Mouse (Mus musculus) kidney, adult 9 months (tissue): ENCODE data around the gene Krt8.
"Not testable (repeated sequence)": the region's sequence is repeated elsewhere in the genome, so short reads cannot be mapped to it uniquely, and the experiment has no call there.

Experiments
- DNase-seq: peaks from one replicate; pipeline ENCODE4 v3.0.0; 2022

Krt8 gene

DNA sequence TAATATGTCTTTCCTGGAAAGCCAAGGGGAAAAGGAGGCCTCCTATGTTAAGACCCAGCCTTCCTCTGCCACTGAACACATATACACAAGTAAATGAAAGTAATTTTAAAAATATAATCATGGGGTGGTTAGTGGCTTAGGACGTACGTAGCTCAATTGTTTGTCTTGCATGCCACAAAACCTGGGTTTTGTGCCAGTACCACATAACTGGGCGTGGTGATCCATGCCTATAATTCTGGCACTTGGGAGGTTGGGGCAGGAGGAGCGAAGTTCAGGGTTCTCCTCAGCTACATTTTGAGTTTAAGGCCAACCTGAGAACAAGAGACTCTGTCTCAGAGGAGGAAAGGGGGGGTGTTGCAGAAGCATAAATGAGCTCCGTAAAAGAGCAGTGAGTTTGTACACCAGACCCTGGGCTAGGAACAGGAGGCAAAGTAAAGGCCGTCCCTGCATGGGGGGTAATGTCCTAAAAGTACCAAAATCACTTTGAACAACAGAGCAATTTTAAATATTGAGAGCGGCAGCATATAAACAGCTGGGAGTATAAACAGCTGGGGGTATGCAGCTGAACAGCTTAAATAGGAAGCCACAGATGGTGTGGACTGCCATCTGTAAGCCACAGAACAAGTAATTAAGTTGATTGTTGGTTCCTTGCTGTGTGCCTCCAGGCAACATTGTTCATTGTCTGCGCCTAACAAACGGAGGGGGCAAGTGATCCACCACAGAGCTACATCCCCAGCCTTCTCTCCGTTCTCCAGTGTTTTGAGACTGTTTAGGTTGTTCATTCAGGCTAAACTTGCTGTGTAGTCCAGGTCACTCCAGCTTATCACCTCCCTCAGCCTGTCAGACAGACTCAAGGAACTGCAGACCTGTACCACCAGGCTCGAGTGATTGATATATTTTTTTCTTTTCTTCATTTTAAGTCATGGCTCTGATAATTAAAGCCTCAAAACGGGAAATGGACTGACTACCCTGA lies 3.1 kb upstream of the Krt8 start:
- DNase-seq, result no peak

DNA sequence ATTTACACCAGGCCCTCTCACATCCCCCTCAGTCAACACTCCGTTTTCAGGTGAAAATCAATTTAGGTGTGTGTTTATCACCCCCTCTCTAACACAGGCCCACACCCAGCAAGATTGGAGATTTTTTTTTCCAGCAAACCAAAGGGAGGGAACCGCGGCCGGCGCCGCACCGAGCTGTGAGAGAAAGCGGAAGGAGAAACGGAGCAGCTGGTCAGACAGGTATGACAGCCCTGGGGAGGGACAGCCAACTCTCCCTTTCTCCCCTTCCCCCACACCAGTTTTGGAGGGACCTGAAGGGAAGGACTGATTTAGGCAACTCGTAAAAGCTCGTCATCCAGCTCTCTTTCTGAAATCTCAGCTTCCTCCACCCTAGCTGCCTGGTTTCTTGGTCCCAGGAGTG lies 2.0 kb upstream of the Krt8 start:
- peak; percentile 34 for DNase-seq

DNA sequence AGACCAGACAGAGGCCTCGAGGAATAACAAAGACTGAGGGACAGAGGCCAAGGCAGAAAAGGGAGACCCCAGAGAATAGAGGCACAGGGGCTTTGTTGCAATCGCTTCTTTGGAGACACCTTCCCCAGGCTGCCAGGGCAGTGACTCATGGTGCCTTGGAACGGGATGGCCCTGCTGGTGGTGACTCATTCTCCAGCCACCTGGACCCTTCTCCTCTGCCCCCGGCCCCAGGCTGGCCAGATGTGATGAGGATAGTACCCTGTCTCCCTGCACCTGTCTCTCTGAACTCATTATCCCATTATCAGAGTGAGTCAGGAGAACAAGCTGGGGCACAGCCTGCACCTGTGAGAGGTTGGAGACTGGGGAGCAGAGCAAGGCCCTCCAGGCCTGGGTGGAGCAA lies 1.0 kb upstream of the Krt8 start:
- no peak for DNase-seq

DNA sequence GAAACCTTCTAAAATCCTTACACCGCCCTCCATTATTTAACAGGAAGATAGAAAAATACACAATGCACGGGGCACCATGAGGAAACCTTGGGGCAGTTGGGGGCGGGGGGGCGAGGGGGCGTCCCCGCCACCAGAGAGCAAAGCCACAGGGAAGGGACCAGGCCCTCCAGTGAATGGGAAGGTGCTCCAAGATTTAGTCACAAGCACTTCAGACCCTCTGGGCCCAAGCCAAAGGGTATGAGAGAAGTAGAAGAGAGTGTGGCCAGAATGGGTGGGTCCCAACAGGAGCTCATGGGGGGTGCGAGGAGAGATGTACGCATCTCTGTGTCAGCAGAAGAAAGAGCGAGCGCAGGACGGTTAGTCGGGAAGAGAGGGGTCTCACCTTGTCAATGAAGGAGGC lies 766 bp downstream of the Krt8 start:
- peak; percentile 40 for DNase-seq

DNA sequence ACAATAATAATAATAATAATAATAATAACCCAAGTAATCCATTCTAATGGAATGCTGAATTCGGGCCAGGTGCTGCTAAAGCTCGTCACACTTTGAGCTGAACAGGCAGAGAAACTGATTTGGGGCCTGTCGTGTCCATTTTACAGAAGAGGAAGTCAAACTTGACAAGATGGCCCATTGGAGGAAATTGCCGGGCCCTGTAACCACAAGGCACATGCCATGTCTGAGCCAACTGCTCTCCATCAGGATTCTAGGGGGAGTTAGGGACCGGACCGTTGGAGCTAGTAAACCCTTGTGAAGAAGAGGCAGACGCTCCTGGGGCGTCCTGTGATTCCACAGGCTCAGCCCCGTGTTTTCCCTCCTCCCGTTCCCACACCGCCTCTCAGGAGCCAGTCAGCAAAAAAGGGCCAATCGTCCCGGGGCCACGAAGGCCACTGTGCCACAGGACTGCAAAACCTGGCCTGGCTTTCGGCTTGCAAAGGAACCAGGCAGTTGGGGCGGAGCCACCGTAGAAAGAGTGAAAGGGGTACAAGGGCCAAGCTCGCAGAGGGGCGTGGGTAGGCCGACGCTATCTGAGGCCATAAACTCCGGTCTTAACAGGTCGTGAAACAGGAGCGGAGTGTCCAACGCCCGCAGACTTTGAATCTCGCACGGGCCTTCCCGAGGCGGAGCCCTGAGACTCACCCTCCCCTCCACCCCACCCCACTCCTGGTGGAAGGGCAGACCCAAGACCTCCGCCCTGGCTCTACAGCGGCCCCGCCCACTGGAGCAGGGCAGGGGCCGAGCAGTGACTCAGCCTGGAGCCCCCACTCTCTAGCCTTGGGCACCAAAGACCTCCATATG lies 1.4 kb downstream of the Krt8 start:
- DNase-seq, result peak; percentile 90

DNA sequence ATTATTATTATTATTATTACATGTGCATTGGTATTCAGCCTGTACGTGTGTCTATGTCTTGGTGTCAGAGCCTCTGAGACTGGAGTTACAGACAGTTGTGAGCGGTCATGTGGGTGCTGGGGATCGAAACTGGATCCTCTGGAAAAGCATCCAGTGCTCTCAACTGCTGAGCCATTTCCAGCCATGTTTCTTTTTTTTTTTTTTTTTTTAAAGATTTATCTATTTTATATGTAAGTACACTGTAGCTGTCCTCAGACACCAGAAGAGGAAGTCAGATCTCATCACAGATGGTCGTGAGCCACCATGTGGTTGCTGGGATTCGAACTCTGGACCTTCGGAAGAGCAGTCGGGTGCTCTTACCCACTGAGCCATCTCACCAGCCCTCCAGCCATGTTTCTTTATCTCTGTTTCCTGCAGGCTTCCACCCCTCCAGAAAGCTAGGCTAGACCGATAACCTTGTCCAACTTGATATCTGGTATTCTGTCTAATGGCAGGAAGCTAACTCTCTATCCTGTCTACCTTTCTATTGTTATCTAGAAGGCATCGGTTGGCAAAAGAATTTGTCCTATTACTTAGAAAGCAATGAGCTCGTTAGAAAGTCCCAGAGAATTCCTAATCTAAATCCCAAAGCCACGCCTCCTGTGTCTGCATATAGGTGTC lies 4.5 kb downstream of the Krt8 start:
- no peak for DNase-seq

DNA sequence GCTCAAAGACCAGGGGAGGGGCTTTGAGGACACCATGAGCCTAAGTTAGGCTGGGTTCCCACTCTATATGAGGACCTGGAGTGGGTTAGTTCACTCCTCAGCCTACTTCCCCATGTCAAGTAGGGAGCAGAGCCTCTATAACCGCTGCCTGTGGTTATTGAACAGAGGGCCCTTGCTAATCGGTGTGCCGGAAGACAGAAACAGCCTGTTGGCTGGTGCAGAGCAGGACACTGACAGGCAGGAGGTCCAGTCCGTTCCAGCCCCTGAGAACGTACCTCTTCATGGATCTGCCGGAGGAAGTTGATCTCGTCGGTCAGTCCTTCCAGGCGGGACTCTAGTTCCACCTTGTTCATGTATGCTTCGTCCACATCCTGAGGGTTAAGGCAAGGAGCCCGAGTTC lies 5.1 kb downstream of the Krt8 start:
- no peak for DNase-seq

DNA sequence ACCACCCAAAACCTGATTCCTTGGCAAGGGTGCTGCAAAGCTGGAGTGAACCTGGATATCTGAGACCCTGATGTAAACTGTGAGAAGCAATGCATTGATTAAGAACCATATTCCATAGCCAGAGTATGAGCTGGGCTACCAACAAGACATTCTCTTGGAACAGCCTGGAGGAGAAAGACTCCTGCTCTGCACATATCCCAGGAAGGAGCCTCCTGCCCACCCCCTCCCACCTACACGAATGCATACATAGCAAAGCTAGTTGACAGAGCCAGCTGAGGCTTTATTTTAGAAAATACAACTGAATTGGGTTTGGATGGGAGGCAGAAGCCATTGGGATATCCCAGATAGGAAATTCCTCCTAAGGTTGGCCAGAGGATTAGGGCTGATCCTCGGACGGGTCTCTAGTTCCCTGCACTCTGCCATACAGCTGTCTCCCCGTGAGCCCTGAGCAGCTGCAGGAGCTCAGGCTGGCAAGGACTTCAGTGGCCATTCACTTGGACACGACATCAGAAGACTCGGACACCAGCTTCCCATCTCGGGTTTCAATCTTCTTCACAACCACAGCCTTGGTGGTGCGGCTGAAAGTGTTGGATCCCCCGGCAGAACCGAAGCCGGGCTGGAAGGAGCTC lies 7.7 kb downstream of the Krt8 start:
- not testable (repeated sequence) for DNase-seq

DNA sequence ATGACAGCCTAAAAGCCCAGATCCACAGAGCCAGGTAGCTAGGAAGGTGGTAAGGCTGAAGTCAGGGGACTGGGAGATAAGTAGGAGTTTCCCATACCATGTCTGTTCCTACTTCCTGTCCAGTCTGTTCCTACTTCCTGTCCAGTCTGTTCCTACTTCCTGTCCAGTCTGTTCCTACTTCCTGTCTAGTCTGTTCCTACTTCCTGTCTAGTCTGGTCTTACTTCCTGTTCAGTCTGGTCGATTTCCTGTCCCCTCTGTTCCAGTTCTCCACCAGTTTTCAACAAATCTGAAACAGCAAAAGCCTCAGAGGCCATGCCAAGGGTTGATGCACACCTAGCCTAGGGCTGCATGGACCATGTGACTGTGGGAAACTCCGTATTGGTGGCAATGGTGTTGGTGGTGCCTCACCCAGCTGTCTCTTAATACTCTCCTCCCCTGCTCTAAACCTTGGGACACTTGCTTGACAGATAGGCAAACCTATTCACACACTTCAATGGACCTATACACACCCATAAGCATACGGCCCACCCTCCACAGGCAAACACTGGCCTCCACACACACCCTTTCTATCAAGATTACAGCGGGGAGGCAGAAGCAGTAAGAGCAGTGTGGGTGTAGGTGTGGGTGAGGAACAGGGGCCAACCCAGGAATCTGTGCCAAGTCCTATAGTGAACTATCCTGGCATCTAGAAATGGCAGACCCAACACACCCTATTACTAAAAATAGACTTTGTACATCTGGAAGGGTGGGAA lies 8.6 kb downstream of the Krt8 start:
- DNase-seq, result no peak

DNA sequence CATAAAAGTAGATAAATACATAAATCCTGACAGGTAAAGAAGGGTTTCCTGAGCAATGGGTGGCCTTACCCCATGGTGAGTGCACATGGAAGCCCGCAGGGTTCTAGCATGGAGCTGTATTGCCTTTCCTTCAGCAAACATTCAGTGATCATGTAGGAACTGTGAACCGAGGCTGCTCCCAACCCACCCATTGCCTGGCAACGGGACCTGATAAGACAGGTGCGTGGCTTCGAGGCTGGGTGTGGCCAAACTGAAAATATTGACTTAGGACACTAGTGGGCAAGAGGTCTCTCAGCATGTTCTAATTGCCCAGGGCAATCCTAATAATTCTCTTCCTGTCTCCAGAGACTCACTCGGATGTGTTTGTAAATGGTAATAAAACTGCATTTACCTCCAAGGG lies 9.9 kb downstream of the Krt8 start:
- DNase-seq, result no peak

DNA sequence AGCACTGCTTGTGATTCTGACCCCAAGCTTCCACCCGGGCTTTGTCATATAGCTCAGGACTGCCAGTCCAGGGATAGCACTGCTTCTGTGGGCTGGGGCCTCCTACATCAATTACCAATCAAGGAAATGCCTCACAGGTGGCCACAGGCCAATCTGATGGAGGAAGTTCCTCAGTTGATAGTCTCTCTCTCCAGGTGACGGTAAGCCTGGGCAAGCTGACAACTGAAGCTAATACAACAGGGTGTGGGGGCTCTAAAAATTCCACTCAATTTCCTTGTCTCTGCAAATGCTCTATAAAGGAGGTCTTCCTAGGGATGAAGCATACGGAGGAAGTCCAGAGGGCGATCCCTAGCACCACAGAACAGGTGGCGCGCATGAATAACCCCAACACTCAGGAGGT lies 13.3 kb downstream of the Krt8 start:
- DNase-seq, result no peak

DNA sequence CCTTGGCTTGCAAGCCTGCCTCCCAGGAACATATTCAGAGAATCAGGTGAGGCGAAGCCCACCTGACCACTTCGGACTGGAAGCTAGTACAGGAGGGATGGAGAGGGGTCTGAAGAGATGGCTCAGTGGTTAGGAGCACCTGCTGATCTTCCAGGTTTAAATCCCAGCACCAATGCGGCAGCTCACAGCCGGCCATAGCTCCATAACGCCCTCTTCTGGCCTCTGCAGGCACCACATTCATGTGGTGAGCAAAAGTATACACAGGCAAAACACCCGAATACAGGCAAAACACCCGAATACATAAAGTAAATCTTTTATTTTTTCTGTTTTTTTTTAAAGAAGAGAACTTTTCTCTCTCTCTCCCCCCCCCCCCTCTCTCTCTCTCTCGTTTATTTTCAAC lies 15.6 kb downstream of the Krt8 start:
- DNase-seq, result no peak

DNA sequence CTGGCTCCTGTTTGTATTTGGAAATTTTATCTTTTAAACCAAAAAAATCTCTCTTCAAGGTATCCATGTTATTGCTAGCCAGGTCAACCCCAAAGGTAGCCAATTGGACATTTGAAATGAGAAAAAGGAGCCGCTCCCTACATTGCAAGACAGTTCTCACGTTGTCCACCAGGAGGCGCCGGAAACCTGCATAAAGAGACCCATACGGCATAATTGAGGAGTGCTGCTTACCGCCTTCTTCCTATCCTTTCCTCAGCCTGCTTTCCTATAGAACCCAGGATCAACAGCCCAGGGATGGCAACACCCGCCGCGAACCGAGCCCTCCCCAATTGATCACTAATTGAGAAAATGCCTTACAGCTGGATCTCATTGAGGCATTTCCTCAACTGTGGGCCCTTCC lies 16.2 kb downstream of the Krt8 start:
- DNase-seq, result peak; percentile 92

DNA sequence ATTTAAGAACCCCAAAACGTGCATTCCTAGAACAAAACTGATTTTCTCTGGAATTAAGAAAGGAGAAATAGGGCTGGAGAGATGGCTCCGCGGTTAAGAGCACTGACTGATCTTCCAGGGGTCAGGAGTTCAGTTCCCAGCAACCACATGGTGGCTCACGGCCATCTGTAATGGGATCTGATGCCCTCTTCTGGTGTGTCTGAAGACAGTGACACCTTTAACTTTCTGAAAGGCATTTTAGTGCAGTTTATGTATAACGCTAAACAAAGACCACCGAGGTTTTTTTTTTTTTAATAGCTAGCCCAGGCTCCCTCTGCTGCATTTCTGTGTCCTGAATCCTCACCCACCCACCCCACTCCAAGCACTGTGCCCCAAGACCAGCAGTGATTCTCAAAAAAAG lies 19.5 kb downstream of the Krt8 start:
- no peak for DNase-seq

DNA sequence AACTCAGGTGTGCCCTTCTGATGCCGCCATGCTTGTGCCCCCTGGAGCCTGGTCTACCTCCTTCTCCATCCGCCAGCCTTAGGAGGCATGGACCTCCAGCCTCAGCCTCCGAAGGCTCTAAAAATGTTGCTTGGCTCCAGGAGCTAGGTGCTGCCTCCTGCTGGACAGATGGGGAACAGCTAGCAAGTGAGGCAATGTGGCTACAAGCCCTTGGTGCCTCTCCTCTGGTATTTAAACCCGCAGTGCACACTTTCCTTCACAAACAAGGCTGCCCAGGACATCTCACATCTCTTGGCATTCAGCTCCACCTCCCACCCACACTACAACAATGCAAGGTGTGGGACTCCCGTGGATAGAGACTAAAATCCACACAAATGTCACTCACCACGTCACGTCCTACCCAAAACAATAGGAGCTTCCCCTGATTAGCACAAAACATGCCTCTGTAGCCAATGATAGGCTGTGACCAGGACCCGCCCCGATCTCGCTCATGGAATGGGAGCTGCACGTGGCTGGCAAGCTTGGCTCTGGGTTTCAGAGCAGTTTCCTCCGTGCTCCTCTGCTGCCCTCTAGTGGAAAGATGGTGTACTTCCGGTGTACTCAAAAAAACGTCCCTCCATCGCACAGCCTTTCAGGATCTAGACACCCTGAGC lies 20.2 kb downstream of the Krt8 start:
- peak; percentile 97 for DNase-seq

DNA sequence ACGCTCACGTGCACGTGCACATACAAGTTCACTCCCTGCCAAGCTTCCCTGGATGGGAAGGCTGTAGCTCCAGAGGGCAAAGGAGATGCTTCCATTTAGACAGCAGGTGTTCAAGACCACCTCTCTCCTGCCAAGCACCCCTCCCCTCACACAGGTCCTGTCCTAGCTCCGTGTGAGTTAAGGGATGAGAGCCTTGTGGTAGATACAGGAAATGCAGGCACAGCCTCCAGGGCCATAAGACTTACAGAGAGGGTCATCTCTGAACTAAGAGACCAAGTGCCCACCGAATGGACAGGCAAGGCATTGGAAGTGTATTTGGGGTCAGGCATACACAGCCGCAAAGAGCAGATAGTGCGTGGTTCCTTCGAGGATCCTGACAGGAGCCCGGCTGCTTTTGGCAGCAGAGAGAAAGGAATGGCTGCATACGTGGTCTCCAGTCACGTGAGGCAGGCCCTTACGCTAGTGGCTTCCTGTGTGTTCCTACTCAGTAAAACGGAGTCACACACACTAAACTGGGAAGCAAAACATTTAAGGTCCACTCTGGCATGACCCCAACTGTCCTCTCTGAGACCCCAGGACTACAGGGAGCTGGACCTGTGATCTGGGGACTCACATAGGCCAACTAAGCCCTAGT lies 20.9 kb downstream of the Krt8 start:
- no peak for DNase-seq

DNA sequence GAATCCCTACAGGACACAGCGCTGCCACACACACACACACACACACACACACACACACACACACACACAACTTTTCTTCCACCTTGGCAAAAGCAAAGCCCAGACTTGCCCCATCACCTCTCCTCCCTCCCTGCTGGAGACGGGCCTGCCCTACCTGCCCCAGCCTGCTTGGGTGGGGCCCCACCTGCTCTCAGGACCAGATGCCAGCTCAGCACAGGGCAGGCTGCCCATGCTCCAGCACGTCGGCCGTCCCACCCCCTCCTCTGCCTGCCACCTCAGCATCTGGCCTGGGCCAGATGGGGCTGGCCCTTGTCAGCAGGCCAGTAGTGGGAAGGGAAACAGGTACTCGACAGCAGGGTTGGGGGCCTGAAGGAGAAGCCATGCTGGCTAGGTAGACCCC lies 23.4 kb downstream of the Krt8 start:
- peak; percentile 91 for DNase-seq

DNA sequence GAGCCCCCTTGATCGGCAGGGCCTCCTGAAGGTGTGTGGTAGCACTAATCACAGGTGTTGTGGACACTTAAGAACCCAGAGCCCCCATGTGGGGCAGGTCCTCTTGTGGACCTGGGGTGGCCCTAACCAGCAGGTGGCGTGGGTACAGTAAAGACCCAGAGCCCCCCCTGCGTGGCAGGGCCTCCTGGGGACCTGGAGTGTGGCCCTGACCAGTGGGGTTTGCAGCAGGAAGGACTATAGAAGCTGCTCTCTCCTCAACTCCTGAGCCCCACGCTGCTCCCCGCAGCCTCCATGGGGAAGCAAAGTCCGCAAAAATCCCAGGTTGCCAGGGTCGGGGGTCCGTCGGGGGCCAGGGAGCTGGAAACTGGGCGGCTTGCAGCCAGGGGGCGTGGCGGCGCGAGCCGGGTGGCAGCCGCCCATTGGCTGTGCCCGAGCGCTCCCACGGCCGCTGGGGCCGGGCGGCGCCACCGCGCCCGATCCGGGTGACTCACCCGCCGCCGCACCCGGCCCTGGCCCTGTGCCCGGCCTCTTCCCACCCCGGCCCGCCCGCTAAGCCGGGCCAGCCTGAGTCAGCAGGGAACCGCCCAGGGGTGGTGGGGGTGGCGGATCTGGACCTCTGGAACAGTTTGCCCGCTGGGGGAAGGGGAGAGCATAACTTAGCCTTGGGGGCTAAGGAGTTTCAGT lies 27.1 kb downstream of the Krt8 start:
- peak; percentile 93 for DNase-seq

DNA sequence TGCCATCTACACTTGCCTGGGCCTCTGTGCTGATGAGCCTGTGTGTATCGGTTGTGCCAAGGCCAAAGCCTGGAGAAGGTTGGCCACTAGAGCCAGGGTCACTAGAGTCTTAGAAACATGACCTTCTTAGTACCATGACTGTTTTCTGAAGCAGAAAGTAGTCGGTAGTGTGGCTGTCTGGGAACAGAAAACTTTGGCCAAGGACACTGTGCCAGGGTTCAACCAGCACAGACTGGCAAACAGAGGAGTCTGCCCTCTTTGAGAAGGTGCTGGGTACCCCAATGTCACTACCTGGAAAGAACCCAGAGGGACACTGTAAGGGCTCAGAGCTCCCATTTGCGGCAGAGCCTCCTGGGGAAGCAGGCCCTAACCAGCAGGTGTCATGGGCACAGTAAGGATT lies 27.6 kb downstream of the Krt8 start:
- peak; percentile 66 for DNase-seq

DNA sequence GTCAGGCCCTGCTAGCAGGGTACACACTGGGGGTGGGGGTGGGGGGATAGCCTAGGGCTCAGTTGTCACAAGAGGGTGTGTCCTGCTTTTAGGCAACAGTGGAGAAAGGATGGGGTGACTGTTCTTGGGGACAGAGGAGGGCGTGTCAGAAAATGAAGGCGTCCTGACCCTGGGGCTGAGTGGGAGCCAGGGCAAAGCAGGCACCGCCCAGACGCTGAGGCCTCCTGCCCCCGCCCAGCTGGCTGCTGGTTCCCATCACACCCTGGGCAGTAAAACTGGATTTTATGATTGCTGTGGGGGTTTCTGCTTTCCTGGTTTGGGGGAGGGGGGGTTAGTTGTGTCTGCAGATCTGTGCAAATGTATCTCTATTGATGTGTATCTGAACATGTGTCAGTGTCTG lies 28.3 kb downstream of the Krt8 start:
- no peak for DNase-seq
